Mouse (Mus musculus) spleen, postnatal 36 days (tissue): ENCODE results near the gene Rab11fip2.

Experiments used
- DNase-seq, 2 experiments: peaks; one replicate each; pipeline ENCODE4 v3.0.0; 2022; ENCODE audit warnings: low spot score in 2 of 2, mixed read lengths in 1 of 2

The Rab11fip2 gene

DNA sequence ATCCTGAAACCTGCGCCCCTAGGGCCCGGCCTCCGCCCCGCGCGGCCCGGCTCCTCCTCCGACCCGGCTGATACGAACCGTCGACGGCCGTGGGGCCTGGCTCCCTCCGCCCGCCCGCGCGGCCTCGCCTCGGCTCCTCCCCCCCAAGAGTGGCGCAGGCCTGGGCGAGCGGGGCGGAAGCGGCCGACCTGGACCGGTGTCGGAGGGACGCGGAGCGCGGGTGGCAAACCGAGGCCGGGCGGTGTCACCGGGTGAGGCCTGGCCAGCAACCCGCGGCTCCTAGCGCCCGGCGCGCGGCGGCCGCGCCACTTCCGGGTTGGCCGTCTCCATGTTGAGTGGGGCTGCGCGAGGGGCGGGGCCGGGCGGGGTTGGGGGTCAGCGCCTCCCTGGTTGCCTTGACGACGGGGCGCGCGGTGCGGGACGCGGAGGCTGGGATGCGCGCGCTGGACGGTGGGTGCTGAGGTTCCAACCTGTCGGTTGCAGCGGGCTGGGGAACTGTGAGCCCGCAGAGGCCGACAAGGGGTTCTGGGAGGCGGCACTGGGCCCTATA is at the start of gene Rab11fip2:
TSS of gene Rab11fip2 (minus strand) at position 333 of the 550 bp plus-strand sequence.
- DNase-seq = peak; percentile 76 to 79

DNA sequence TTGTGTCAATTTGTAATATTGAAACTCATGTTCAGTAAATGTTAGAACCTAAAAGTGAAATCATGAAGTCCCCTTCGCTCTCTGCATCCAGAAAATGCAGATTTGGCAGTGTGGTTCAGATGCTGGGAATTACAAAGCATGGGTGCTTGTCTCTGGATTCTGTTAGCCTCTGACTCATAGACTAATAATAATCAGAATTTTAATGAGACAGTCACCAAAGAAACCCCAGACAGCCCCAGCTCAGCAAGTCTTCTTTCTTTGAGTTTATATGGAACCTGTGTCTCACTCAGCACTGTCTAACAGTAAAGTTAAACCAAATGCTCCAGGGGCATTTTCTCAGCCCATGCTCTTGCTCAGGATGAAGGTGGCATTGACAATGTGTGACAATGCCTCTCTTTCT is 38.1 kb upstream of the Rab11fip2 start:
- DNase-seq = no peak

DNA sequence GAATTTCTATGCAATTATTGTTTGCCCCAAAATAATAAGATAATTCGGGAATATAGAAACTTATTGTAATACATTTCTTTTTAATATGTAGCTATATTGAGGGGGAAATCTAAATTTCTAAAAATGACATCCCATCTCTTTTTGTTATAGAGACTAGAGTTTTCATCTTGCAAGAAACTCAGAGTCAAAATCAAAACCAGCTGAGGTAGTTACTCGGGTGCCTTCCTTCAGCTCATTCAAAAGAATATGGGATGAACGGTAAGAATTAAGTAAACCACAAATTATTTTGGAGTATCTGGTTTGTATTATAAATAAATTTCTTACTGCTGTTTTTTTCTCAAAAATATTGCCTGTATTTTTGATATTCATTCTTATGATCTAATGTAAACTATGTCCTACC is 11.5 kb upstream of the Rab11fip2 start:
- no peak for DNase-seq

DNA sequence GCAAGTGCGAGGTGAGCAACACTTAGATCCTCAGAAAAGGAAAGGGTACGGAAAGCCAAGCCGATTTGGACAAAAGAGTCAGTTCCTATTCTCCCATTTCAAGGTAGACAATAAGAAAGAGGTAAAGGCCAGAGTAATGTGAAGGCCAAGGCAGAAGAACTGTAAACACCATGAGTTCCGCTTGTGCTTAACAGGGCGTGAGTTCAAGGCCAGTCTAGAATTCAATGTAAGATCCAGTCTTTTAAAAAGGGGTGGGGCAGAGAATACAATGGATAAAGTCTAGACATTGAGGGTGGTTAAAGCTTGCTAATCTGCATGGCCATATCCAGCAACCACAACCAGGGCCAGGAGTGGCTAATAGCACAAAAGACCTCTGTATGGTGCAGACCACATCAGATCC is 6.3 kb upstream of the Rab11fip2 start:
- no peak for DNase-seq

DNA sequence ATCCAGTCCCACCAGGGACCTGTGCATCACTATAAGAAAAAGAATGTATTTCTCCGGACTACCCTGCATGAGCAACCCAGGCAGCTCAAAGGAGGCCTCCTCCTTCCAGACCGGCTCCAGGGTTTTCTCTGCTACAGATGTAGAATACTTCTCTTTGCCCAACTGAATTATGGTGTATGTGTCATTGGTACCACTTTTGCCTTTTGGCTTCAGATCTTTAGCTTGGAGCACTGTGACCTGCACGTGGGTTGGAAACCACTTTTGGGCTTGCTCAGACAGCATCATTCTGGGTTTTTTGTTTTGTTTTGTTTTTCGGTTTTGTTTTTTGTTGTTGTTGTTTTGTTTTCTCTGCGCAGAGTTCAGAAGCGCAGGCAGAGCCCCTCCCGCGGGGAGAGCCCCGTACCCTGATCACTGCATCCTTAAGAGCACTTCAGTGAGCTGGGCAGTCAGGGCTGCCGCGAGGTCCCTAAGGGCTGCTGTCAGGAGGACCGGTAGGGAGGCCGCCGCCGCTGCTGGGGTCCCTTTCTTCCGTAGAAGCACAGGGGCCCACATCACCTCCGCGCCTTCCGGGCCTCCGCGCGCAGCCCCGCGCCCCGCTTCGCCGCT is 635 bp downstream of the Rab11fip2 start:
- no peak for DNase-seq

DNA sequence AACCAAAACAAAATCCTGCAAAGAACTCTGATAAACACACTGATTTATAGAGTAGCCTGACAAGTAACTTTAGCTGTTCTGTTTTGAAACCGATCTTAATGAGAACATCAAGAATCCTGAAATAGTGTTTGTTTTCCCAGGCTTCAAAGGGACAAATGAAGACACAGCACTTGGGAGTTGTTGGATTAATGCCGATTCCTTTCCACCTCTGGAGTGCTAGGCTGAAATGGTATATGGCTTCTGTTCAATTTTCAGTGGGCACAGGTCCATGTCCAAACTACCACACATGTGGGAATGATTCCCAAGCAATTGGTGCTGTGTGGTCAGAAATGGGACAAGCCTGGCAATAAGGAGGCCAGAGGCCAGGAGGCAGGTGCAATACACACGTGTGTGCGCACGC is 3.7 kb downstream of the Rab11fip2 start:
- no peak for DNase-seq

DNA sequence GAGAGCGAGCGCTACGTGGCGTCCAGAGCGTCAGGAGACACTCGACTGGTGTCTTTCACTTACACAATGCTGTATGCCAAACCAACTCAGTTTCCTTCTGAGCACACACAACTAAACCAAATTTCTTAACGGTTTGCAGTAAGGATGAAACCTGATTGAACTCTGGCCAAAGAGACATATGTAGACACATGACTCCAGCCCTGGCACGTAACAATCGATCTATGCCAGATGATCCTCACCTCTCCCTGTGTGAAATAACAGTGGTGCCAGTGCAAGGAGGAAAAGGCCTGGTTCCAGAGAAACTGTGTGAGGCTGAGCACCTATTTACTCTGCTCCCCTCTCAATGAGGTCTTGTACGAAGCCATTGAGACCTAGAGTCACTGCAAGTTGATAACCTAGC is 11.4 kb downstream of the Rab11fip2 start:
- no peak for DNase-seq

DNA sequence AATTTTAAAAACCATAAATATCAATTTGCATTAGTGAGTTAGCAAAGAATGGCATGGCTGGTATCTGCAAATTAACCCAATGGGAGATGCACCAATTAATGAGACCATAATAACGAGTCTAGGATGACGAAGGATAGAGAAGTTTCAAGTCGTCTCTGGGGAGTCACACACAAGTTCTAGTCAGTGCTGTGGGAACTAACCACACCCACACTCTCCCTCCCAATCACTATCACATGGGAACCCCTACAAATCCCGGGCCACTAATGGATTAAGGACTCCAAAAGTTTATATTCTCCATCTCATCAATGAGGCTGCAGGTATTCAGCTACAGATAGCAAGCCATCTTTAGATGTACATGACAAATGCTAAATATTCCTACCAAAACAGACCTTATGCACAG is 14.8 kb downstream of the Rab11fip2 start:
- DNase-seq = no peak

DNA sequence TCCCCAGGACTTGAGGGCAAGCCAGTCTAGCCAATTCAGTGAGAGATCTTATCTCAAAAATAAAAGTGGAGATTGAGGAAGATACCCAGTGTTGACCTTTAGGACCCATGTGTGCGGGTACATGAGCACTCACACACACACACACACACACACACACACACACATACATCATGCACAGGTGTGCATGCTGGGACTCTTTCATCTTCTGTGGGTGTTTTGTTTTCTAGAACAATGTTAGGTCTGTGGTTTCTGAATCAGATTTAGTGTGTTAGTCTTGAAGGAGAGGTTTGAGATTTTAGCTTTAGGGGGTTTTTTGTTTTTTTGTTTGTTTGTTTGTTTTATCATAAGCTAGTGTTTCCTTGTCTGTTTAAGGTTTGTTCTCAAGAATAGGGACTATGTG is 17.3 kb downstream of the Rab11fip2 start:
- DNase-seq = no peak

DNA sequence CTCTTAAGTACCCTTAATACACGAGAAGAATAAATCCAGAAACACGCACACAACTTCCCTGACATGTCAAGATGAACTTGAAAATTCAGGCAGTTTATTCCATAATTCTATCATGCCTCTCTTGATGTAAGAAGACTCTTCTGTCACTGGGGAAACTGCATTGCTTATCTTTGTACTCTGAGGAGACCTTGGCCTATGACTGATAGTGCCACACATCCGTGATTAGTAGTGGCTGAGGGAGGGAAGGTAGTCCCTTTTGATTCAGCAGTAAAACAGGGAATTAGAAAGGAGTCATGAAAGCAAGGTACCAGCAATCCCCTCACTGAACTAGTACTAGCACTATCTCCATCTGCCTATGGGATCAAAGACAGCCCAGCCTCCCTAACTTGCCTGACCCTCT is 22.6 kb downstream of the Rab11fip2 start:
- no peak for DNase-seq

DNA sequence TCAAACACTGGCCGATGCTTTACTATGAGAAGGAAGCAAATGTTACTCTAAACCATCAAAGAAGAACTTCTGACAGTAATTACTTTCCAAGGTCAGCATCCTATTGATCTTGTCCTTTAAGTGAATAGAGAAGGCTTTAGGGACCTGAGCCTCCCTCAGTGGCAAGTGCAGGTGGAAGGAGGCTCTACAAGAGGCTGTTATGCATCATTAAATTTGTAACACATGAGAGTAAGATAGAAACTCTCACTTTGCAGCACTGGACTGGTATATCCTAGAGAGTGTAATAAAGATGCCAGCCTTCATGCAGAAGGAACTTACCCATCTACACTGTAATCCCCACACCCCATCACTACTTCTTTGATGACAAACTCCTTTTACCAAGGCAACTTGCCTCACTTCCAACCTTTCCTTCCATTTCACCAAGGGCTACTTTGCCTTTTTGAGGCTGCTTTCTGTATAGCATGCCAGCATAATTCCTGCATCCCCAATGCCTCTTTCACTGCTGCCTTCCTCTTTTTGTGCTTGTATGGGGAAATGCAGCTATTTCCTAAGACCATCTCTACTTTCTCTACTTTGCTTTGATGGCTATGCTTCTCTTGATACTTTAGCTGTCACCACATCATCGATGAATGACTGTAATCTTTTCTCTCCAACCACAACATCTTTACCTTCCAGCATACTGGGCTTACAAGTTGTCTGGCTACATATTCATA is 25.4 kb downstream of the Rab11fip2 start:
- DNase-seq = no peak

DNA sequence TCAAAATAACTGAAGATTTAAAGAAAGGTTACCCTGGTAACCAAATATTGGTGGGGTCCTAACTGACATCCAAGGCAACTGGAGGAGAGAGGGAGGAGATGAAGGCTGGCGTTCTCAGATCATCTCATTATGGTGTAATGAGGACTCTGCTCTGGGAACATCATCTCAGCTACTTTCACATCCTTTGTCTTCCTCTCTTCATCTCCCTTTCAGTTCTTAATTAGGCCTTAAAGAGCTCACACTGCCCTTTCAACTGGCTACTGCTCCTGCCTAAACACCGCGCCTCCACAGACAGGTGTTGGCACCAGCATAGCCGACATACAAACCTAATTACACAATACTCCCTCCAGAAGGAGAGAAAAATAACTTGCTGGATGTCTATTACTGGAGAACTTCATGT is 31.9 kb downstream of the Rab11fip2 start:
- DNase-seq = no peak

DNA sequence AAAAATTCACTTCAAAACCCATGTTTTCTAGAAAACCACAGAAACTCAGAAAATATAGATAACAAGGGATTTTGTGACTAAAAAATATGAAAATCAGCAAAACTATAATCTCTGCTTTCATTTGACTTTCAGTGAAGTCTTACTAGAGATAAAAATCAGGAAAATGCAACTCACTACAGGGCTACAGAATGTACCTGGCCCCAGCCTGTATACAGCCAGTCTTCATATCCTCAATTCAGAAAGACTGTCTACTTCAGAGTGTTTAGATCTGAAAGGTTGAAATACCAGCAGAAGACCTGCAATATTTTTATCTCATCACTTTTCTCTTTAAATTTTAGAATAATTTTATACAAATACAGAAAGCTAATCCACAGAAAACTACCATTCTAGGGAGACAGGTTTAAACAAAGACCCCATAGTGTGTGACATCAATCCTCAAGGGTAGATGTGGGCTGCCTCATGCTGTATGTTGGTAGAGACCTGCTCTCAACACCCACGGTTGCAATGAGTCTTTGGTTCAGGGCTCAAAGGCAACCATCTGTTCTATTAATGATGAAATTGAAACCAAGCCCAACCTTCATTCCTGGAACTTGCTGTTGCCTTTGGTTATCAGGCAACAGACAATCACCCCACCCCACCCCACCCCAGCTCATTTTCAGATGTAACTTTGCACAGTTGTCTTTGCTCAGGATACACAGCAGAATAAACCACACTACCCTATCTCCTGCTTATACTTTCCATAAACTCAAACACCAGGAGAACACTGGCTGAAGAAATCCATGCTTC is 38.0 kb downstream of the Rab11fip2 start:
- no peak for DNase-seq

DNA sequence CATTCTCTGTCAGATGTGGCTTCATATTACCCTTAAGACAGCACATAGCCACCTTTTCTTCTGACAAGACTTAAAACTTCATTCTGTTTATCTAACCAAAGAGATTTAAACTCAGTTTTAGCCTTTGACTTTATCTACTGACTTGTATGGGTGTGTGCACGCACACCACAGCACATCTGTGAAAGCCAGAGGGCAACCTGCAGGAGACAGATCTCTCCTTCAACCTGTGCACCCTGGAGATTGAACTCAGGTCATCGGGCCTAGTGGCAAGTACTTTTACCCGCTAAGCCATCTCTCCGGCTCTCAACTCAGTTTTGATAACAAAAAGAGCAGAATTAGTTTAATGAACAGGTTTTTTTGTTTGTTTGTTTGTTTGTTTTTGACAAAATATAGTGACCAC is 43.5 kb downstream of the Rab11fip2 start:
- no peak for DNase-seq

DNA sequence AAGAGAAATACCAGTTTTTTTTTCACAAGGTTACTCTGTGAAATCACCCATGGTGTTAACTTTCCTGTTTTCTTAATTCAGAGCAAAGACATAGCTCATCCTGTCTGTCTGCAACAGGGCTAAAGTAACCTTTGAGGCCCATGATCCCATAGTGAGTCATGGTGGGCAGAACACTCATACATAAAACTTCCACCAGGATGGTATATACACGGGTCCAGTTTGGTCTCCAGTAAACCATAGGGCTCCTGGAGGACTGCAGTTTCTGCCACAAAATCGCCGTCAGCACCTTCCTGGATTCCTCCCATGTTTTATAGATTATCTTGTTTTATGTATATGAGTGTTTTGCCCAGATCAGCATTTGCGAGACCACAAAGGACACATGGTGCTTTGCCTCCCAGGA is 45.2 kb downstream of the Rab11fip2 start:
- DNase-seq = no peak

DNA sequence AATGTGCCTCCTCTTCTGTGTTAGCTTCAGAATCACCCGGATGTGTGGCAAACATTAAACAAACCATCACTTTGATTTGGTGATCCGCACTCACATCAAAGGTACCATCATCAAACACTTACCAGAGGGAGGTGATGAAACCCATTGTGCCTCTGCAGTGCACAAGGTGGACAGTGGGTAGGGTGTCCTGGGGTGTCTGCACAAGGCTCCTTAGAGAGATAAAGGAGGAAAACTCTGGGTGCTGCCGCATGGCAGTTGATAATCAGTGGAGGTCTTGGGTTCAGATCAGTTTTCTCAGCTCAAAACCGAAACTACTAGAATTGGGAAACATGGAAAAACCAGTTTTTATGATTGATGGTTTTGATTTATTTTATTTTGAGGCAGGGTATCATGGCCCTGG is 54.1 kb downstream of the Rab11fip2 start:
- DNase-seq = no peak

DNA sequence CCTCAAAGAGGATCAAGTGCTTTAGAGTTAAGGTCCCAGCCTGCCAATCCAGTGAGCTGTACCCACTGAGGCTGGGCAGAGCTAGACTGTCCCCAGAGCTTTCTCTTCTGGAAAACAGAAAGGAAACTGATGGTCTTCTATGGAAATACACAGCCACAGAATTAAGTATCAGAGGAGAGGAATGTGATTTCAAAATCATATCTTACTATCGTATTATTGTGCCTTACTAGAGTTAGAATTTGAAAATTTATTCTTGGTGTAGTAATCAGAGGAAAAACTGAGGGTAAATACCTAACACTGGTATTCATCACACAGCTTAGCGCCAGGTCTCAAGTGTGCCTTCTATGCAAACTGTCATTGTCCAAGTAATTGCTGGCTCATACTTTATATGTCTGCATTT is 54.6 kb downstream of the Rab11fip2 start:
- DNase-seq = no peak

DNA sequence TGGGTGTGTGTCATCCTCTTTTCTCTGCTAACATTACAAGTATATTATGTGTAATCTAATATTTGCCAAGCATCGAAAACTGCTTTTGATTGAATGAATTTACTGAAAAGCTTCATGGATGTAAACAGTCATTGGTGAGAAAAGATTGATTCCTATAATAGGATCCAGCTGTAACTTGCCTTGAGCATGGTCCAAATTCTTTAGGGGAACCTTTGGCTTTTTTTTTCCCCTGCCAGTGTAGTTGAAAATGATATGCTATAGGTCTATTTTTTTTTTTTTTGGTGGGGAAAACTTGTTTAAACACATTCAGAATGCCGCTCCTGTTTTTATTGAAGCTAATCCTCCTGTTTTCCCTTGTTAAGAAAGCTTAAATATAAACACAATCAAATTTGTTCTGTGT is 55.6 kb downstream of the Rab11fip2 start:
- DNase-seq = no peak

DNA sequence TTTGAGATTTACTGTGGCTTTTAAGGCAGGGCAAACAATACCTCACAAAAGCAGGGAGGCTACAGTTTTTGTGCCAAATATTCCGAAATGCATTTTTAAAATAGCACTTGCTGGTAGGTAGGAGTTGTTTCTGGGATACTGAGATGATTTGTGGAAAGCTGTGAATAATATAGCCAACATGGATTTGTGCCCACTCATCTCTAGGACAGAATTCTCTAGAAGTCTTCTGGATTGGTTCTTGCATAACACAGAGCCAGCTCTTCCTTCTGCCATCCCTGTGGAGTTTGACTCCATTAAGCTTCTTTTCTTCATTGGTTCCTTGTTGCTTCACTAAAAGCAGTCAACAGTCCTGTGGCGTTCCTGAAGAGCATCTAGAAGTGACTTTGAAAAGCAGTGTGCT is 58.2 kb downstream of the Rab11fip2 start:
- DNase-seq = no peak

DNA sequence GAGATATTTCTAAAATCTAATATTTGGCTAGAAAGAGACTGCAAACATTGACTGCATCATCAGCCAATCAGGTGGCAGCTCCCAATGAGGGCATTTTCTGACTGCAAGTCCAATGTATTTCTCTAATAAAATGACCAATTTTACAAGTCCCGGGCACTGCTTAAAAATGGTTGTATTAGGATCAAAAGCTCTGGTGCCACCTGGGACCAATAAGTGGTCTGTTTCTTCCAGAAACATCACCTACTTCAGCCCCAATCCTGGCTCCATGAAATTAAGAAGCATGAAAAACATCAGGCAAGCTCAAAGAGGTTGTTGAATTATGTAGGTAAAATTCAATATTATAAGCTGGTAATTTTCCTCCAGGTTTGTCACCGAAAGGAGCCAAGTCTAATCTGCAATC is 66.2 kb downstream of the Rab11fip2 start:
- no peak for DNase-seq

DNA sequence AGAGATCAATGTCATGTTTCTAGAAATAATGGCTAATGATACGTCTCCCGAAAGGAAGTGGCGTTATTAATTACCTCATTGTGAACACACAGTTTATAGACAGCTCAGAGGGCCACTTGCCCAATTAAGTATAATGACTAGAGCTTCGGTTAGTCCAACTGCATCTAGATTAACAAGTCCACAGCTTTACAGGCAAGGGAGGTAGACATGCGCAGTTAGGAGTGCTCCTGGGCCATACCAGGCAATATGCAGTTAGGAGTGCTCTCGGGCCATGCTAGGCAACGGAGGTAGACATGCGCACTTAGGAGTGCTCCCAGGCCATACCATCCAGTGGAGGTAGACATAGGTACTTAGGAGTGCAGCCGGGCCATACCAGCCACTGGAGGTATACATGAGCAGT is 76.8 kb downstream of the Rab11fip2 start:
- DNase-seq = no peak

DNA sequence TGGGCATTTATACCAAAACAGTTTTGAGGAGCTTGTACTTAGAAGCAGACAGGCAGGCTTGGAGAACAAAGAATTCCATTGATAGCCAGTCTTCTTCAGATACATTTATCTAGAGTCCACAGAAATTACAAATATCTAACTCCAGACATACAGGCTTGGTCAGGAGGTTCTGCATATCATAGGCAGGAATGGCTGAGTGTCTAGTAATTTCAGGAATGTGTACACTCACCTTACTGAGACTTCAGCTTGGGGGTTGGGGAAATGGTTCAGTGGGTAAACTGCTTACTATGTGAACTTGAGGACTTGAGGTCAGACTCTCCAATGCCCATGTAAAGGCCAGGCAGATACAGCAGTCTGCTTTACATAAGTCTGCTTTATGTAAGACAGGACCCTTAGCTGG is 81.0 kb downstream of the Rab11fip2 start:
- DNase-seq = no peak

DNA sequence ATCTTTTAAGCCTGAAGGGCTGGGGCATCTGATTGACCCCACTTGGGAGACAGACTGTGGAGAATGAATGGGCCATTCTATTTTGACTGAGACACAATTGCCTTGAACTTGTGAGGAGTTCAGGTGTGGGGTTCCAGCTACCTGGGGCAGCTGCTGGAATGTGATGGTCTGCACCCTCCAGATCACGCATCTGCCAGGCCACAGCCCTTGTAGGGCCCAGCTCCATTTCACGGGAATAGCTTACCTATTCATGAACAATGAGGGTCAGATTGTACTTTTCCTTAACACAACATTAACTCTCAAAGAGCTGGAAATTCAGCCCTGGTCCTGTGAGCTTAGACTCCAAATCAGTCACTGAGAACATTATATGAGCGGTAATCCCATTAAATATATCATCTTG is 82.7 kb downstream of the Rab11fip2 start:
- no peak for DNase-seq
